Mouse (Mus musculus): ENCODE data around the gene Lrmda. TPM values are rescaled to one million over a fixed set of nuclear protein-coding genes. Genes with fewer than 3 reads are reported as not detected.

Gene Lrmda
- polyA plus RNA-seq, 1 experiment from 2014 or later, result 0.57 TPM

DNA sequence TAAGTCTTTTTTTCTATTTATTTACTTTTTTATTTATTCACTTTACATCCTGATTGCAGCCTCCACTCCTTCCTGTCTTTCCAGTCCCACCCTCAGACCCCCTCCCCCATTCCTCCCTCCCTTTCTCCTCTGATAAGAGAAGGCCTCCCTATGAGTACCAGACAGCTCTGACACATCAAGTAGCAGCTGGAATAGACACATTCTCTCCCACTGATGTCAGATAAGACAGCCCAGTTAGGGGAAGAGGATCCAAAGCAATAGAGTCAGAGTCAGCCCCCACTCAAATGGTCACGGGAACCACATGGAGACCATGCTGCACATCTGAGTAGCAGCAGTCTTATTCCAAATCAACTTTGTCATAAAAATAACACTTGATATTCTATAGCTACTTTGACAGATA is 700.5 kb downstream of the Lrmda start:
- H3K27ac ChIP-seq, result no peak overlapping the region
- no peaks in the 10 kb centered on the region for H3K27me3 ChIP-seq (replicated peaks)
- H3K4me3 ChIP-seq (replicated peaks), result no peak overlapping the region
- H3K36me3 ChIP-seq, result no peaks in the 10 kb centered on the region
- 86% methylated on average over 1 of the region's 1 CpGs for WGBS
- H3K4me2 ChIP-seq, result no peak overlapping the region
- no peak overlapping the region for H3K9ac ChIP-seq
- H3K9me3 ChIP-seq, result no peaks in the 10 kb centered on the region
- H3K4me1 ChIP-seq, result no peaks in the 10 kb centered on the region
- no peak for ATAC-seq (ENCODE audit: insufficient read depth, low FRiP score, low read depth)

- H3K4me1 ChIP-seq, result no peaks in the 10 kb centered on the region
- WGBS, result 58% methylated on average over 5 of the region's 5 CpGs
These were observed 702.3 kb downstream of the Lrmda start for GRCm38 (mm10) chr14:22721845-22722244.

GRCm38 (mm10) chr14:22727548-22727947 is 708.0 kb downstream of the Lrmda start:
- H3K4me2 ChIP-seq, result no peak overlapping the region
- no peak for ATAC-seq (ENCODE audit: insufficient read depth, low FRiP score, low read depth)
- WGBS, result 70% methylated on average over 2 of the region's 2 CpGs

More at GRCm38 (mm10) chr14:22721845-22722244, 702.3 kb downstream of the Lrmda start:
- Histone ChIP-seq H3K4me3 (replicated peaks) (no peak overlapping the region), H3K9me3 (no peaks in the 10 kb centered on the region), H3K36me3 (no peaks in the 10 kb centered on the region), H3K4me2 (no peak overlapping the region), H3K27me3 (replicated peaks) (no peaks in the 10 kb centered on the region), H3K27ac (no peak overlapping the region), H3K9ac (no peak overlapping the region)
- ATAC-seq (ENCODE audit: insufficient read depth, low FRiP score, low read depth), result no peak

GRCm38 (mm10) chr14:22728611-22729223 is 709.2 kb downstream of the Lrmda start:
- H3K4me1 ChIP-seq, result no peaks in the 10 kb centered on the region
- no peak overlapping the region for H3K4me3 ChIP-seq (replicated peaks)
- WGBS, result 87% methylated on average over 8 of the region's 8 CpGs
- no peaks in the 10 kb centered on the region for H3K36me3 ChIP-seq
- ATAC-seq (ENCODE audit: insufficient read depth, low FRiP score, low read depth), result no peak
- no peak overlapping the region for H3K4me2 ChIP-seq
- no peaks in the 10 kb centered on the region for H3K27me3 ChIP-seq (replicated peaks)
- H3K9me3 ChIP-seq, result no peaks in the 10 kb centered on the region
- no peak overlapping the region for H3K27ac ChIP-seq
- H3K9ac ChIP-seq, result no peak overlapping the region

More at GRCm38 (mm10) chr14:22727548-22727947, 708.0 kb downstream of the Lrmda start:
- H3K4me1 ChIP-seq, result no peaks in the 10 kb centered on the region
- H3K9ac ChIP-seq, result no peak overlapping the region
- no peak overlapping the region for H3K4me3 ChIP-seq (replicated peaks)
- no peaks in the 10 kb centered on the region for H3K36me3 ChIP-seq
- H3K27ac ChIP-seq, result no peak overlapping the region
- no peaks in the 10 kb centered on the region for H3K27me3 ChIP-seq (replicated peaks)
- H3K9me3 ChIP-seq, result no peaks in the 10 kb centered on the region

GRCm38 (mm10) chr14:22738603-22739002 is 719.1 kb downstream of the Lrmda start:
- 71% methylated on average over 11 of the region's 11 CpGs for WGBS

DNA sequence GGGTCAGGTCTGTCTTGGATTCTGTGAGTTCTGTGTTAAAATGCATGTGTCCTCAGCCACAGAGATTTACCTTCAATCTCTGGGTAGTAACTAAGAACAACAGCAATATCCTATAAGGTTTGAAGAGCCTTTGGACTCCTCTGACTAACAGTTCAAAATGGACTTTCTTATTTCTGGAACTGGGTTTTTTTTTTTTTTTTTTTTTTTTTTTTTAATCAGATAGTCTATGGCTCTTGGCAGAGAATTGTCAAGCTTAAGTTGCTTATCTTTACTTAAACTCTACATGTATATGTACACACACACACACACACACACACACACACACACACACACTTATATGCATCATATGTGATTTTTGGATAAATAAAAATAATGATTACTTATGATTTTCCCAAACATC is 723.0 kb downstream of the Lrmda start:
- Histone ChIP-seq H3K9me3 (no peaks in the 10 kb centered on the region), H3K4me2 (no peak overlapping the region), H3K4me3 (replicated peaks) (no peak overlapping the region), H3K27ac (no peak overlapping the region), H3K9ac (no peak overlapping the region), H3K27me3 (replicated peaks) (no peaks in the 10 kb centered on the region), H3K36me3 (no peaks in the 10 kb centered on the region), H3K4me1 (peaks cover 7% of the 10 kb centered on the region; the same call in 1 of the 2 replicates)
- no peak for ATAC-seq (ENCODE audit: insufficient read depth, low FRiP score, low read depth)

More at GRCm38 (mm10) chr14:22738603-22739002, 719.1 kb downstream of the Lrmda start:
- no peak overlapping the region for H3K27ac ChIP-seq
- no peak overlapping the region for H3K4me2 ChIP-seq
- H3K27me3 ChIP-seq (replicated peaks), result no peaks in the 10 kb centered on the region
- no peaks in the 10 kb centered on the region for H3K9me3 ChIP-seq
- no peak overlapping the region for H3K4me3 ChIP-seq (replicated peaks)
- H3K4me1 ChIP-seq, result no peaks in the 10 kb centered on the region
- ATAC-seq (ENCODE audit: insufficient read depth, low FRiP score, low read depth), result no peak
- no peak overlapping the region for H3K9ac ChIP-seq
- no peaks in the 10 kb centered on the region for H3K36me3 ChIP-seq

- 0 out of 2 replicates have a peak, but pooled peaks have one; percentile 43 for ATAC-seq (ENCODE audit: insufficient read depth, low FRiP score, low read depth)
- no peaks in the 10 kb centered on the region for H3K36me3 ChIP-seq
- no peak overlapping the region for H3K9ac ChIP-seq
- no peak overlapping the region for H3K4me2 ChIP-seq
- no peaks in the 10 kb centered on the region for H3K9me3 ChIP-seq
- H3K27ac ChIP-seq, result no peak overlapping the region
- peaks cover 7% of the 10 kb centered on the region; the same call in 1 of the 2 replicates for H3K4me1 ChIP-seq
- H3K4me3 ChIP-seq (replicated peaks), result no peak overlapping the region
- H3K27me3 ChIP-seq (replicated peaks), result no peaks in the 10 kb centered on the region
- 61% methylated on average over 4 of the region's 4 CpGs for WGBS
These were observed 723.8 kb downstream of the Lrmda start for GRCm38 (mm10) chr14:22743264-22743663.

- Histone ChIP-seq H3K9ac (no peak overlapping the region), H3K27ac (no peak overlapping the region), H3K9me3 (no peaks in the 10 kb centered on the region), H3K4me2 (no peak overlapping the region), H3K4me1 (peaks cover 7% of the 10 kb centered on the region; the same call in 1 of the 2 replicates), H3K4me3 (replicated peaks) (no peak overlapping the region), H3K27me3 (replicated peaks) (no peaks in the 10 kb centered on the region), H3K36me3 (no peaks in the 10 kb centered on the region)
- ATAC-seq (ENCODE audit: insufficient read depth, low FRiP score, low read depth), result no peak
- 40% methylated on average over 5 of the region's 5 CpGs for WGBS
These were observed 725.2 kb downstream of the Lrmda start for GRCm38 (mm10) chr14:22744701-22745100.

DNA sequence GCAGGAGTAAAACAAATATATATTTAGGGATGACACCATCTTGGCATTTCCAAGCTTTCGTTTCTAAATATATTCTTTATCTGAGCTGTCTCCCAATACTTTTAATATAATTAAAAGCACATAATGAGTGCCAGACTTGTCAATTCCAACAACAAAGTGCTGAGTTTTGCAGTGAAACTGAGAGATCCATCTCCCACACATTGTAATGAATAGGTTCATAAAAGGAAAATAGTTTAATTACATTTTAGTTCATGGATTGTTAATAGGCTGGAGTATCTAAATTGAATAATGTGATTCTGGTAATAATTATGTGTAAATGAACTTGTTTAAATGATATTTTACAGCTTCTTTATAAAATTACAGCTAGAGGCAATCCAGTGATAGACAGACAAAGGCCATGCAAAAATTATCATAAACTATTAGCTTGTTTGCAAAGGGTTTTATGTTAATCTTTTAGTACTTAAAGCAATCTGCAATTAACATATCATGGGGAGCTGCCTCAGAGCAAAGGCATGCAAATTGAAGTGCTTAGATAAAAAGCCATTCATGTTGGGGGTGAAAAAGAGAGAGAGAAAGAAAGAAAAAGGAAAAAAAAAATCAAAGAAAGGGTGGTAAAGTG is 725.9 kb downstream of the Lrmda start:
- no peaks in the 10 kb centered on the region for H3K9me3 ChIP-seq
- peak overlapping the region; percentile 73; the same call in 1 of the 2 replicates for H3K27ac ChIP-seq
- no peaks in the 10 kb centered on the region for H3K36me3 ChIP-seq
- no peak overlapping the region for H3K9ac ChIP-seq
- no peak for ATAC-seq (ENCODE audit: insufficient read depth, low FRiP score, low read depth)
- no peak overlapping the region for H3K4me3 ChIP-seq (replicated peaks)
- H3K4me1 ChIP-seq, result peaks cover 7% of the 10 kb centered on the region; the same call in 1 of the 2 replicates
- 43% methylated on average over 1 of the region's 1 CpGs for WGBS
- H3K27me3 ChIP-seq (replicated peaks), result no peaks in the 10 kb centered on the region
- H3K4me2 ChIP-seq, result no peak overlapping the region

- Histone ChIP-seq H3K36me3 (no peaks in the 10 kb centered on the region), H3K4me2 (no peak overlapping the region), H3K9me3 (no peaks in the 10 kb centered on the region), H3K4me1 (peaks cover 7% of the 10 kb centered on the region; the same call in 1 of the 2 replicates), H3K27me3 (replicated peaks) (no peaks in the 10 kb centered on the region), H3K27ac (peak overlapping the region; percentile 73), H3K9ac (no peak overlapping the region), H3K4me3 (replicated peaks) (no peak overlapping the region)
- 24% methylated on average over 5 of the region's 5 CpGs for WGBS
- ATAC-seq (ENCODE audit: insufficient read depth, low FRiP score, low read depth), result peak; percentile 58
These were observed 726.5 kb downstream of the Lrmda start for GRCm38 (mm10) chr14:22745882-22746480.

DNA sequence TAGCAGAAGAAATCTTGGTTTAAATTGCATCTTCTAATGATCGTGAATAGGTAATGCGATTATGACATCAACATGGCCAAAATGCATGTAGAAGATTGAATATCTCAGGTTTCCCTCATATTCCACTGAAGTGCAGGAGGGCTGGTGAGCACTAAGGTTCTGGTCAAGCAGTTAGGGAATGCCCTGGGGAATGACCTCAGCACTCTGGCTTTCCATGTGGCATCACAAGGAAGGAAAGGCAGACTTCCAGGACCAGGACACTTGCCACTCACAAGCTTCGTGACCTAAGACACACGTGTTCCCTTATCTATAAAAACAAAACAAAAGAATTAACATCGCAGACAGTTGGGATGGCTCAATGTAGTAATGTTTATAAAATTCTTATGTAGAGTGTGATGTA is 728.3 kb downstream of the Lrmda start:
- H3K27ac ChIP-seq, result no peak overlapping the region
- 86% methylated on average over 5 of the region's 5 CpGs for WGBS
- no peak overlapping the region for H3K4me3 ChIP-seq (replicated peaks)
- ATAC-seq (ENCODE audit: insufficient read depth, low FRiP score, low read depth), result no peak
- no peaks in the 10 kb centered on the region for H3K9me3 ChIP-seq
- H3K4me1 ChIP-seq, result peaks cover 7% of the 10 kb centered on the region; the same call in 1 of the 2 replicates
- no peak overlapping the region for H3K4me2 ChIP-seq
- H3K9ac ChIP-seq, result no peak overlapping the region
- no peaks in the 10 kb centered on the region for H3K27me3 ChIP-seq (replicated peaks)
- H3K36me3 ChIP-seq, result no peaks in the 10 kb centered on the region

GRCm38 (mm10) chr14:22750409-22750808 is 730.9 kb downstream of the Lrmda start:
- H3K27me3 ChIP-seq (replicated peaks), result no peaks in the 10 kb centered on the region
- ATAC-seq (ENCODE audit: insufficient read depth, low FRiP score, low read depth), result no peak
- peaks cover 4% of the 10 kb centered on the region; the same call in 1 of the 2 replicates for H3K4me1 ChIP-seq
- no peaks in the 10 kb centered on the region for H3K9me3 ChIP-seq
- no peak overlapping the region for H3K4me2 ChIP-seq
- no peak overlapping the region for H3K4me3 ChIP-seq (replicated peaks)
- peak overlapping the region; percentile 67 for H3K27ac ChIP-seq
- no peak overlapping the region for H3K9ac ChIP-seq
- H3K36me3 ChIP-seq, result no peaks in the 10 kb centered on the region

Measured in stomach, embryonic 15.5 days (tissue).